Mouse (Mus musculus): ENCODE measurements around the gene Hoxc11.

GRCm38 (mm10) chr15:102979936-102980335 is 25.7 kb downstream of the Hoxc11 start:
- TF ChIP-seq POLR2A (IDR thresholded peaks at IDR 0.05; ENCODE audit: borderline replicate concordance, extremely low read depth, low read depth, low read length) (no peak), CTCF (IDR thresholded peaks at IDR 0.05; ENCODE audit: insufficient read depth, low read length) (no peak)
